Mouse (Mus musculus): ENCODE measurements around the gene Mpz. TPM values are rescaled to one million over a fixed set of nuclear protein-coding genes. Genes with fewer than 3 reads are reported as not detected.

Gene Mpz
- polyA plus RNA-seq, 1 experiment: 0.34 TPM

GRCm38 (mm10) chr1:171162526-171162925 lies 12.0 kb downstream of the Mpz start:
- Histone ChIP-seq H3K4me1 (ENCODE audit: control insufficient read depth, insufficient read depth, low read length) (no peaks in the 10 kb centered on the region), H3K4me3 (replicated peaks; ENCODE audit: insufficient read depth, low read depth, low read length) (no peak overlapping the region), H3K27me3 (ENCODE audit: control insufficient read depth, insufficient read depth, low read length) (no peaks in the 10 kb centered on the region), H3K27ac (ENCODE audit: insufficient read depth, low read length) (no peak overlapping the region)
- TF ChIP-seq POLR2A (IDR thresholded peaks at IDR 0.05; ENCODE audit: borderline replicate concordance, insufficient read depth, low read length) (no peak), CTCF (IDR thresholded peaks at IDR 0.05; ENCODE audit: borderline replicate concordance, insufficient read depth, low read depth, low read length) (no peak)
- DNase-seq: no peak
- WGBS: 89% methylated on average over 3 of the region's 3 CpGs

- no peak overlapping the region for H3K4me3 ChIP-seq (replicated peaks; ENCODE audit: insufficient read depth, low read depth, low read length)
- no peaks in the 10 kb centered on the region for H3K27me3 ChIP-seq (ENCODE audit: control insufficient read depth, insufficient read depth, low read length)
- no peak overlapping the region for H3K27ac ChIP-seq (ENCODE audit: insufficient read depth, low read length)
- TF ChIP-seq CTCF (IDR thresholded peaks at IDR 0.05; ENCODE audit: borderline replicate concordance, insufficient read depth, low read depth, low read length): no peak
- TF ChIP-seq POLR2A (IDR thresholded peaks at IDR 0.05; ENCODE audit: borderline replicate concordance, insufficient read depth, low read length): no peak
- no peaks in the 10 kb centered on the region for H3K4me1 ChIP-seq (ENCODE audit: control insufficient read depth, insufficient read depth, low read length)
- WGBS: 33% methylated on average over 3 of the region's 3 CpGs
- DNase-seq: no peak
Observed at GRCm38 (mm10) chr1:171164258-171164657, 13.7 kb downstream of the Mpz start.

GRCm38 (mm10) chr1:171165629-171166345 lies 15.3 kb downstream of the Mpz start:
- 76% methylated on average over 5 of the region's 5 CpGs for WGBS
- TF ChIP-seq POLR2A (IDR thresholded peaks at IDR 0.05; ENCODE audit: borderline replicate concordance, insufficient read depth, low read length) (no peak), CTCF (IDR thresholded peaks at IDR 0.05; ENCODE audit: borderline replicate concordance, insufficient read depth, low read depth, low read length) (no peak)
- Histone ChIP-seq H3K27ac (ENCODE audit: insufficient read depth, low read length) (no peak overlapping the region), H3K4me1 (ENCODE audit: control insufficient read depth, insufficient read depth, low read length) (no peaks in the 10 kb centered on the region), H3K27me3 (ENCODE audit: control insufficient read depth, insufficient read depth, low read length) (no peaks in the 10 kb centered on the region), H3K4me3 (replicated peaks; ENCODE audit: insufficient read depth, low read depth, low read length) (no peak overlapping the region)
- no peak for DNase-seq

GRCm38 (mm10) chr1:171168906-171169305 lies 18.4 kb downstream of the Mpz start:
- WGBS: 81% methylated on average over 12 of the region's 12 CpGs
- H3K27me3 ChIP-seq (ENCODE audit: control insufficient read depth, insufficient read depth, low read length): no peaks in the 10 kb centered on the region
- DNase-seq: no peak
- no peaks in the 10 kb centered on the region for H3K4me1 ChIP-seq (ENCODE audit: control insufficient read depth, insufficient read depth, low read length)
- TF ChIP-seq CTCF (IDR thresholded peaks at IDR 0.05; ENCODE audit: borderline replicate concordance, insufficient read depth, low read depth, low read length): no peak
- TF ChIP-seq POLR2A (IDR thresholded peaks at IDR 0.05; ENCODE audit: borderline replicate concordance, insufficient read depth, low read length): no peak
- H3K4me3 ChIP-seq (replicated peaks; ENCODE audit: insufficient read depth, low read depth, low read length): no peak overlapping the region
- H3K27ac ChIP-seq (ENCODE audit: insufficient read depth, low read length): no peak overlapping the region

- 66% methylated on average over 3 of the region's 3 CpGs for WGBS
- H3K4me1 ChIP-seq (ENCODE audit: control insufficient read depth, insufficient read depth, low read length): no peaks in the 10 kb centered on the region
- no peaks in the 10 kb centered on the region for H3K27me3 ChIP-seq (ENCODE audit: control insufficient read depth, insufficient read depth, low read length)
- no peak overlapping the region for H3K4me3 ChIP-seq (replicated peaks; ENCODE audit: insufficient read depth, low read depth, low read length)
- no peak overlapping the region for H3K27ac ChIP-seq (ENCODE audit: insufficient read depth, low read length)
- TF ChIP-seq CTCF (IDR thresholded peaks at IDR 0.05; ENCODE audit: borderline replicate concordance, insufficient read depth, low read depth, low read length): no peak
- no peak for TF ChIP-seq POLR2A (IDR thresholded peaks at IDR 0.05; ENCODE audit: borderline replicate concordance, insufficient read depth, low read length)
- DNase-seq: no peak
Observed at GRCm38 (mm10) chr1:171169913-171170312, 19.4 kb downstream of the Mpz start.

GRCm38 (mm10) chr1:171171138-171171537 lies 20.6 kb downstream of the Mpz start:
- H3K4me3 ChIP-seq (replicated peaks; ENCODE audit: insufficient read depth, low read depth, low read length): no peak overlapping the region
- TF ChIP-seq CTCF (IDR thresholded peaks at IDR 0.05; ENCODE audit: borderline replicate concordance, insufficient read depth, low read depth, low read length): no peak
- TF ChIP-seq POLR2A (IDR thresholded peaks at IDR 0.05; ENCODE audit: borderline replicate concordance, insufficient read depth, low read length): no peak
- no peaks in the 10 kb centered on the region for H3K27me3 ChIP-seq (ENCODE audit: control insufficient read depth, insufficient read depth, low read length)
- DNase-seq: no peak
- WGBS: 46% methylated on average over 3 of the region's 3 CpGs
- H3K4me1 ChIP-seq (ENCODE audit: control insufficient read depth, insufficient read depth, low read length): no peaks in the 10 kb centered on the region
- H3K27ac ChIP-seq (ENCODE audit: insufficient read depth, low read length): no peak overlapping the region

GRCm38 (mm10) chr1:171172779-171173178 lies 22.3 kb downstream of the Mpz start:
- no peaks in the 10 kb centered on the region for H3K27me3 ChIP-seq (ENCODE audit: control insufficient read depth, insufficient read depth, low read length)
- no peak overlapping the region for H3K27ac ChIP-seq (ENCODE audit: insufficient read depth, low read length)
- no peaks in the 10 kb centered on the region for H3K4me1 ChIP-seq (ENCODE audit: control insufficient read depth, insufficient read depth, low read length)
- WGBS: 96% methylated on average over 8 of the region's 8 CpGs
- H3K4me3 ChIP-seq (replicated peaks; ENCODE audit: insufficient read depth, low read depth, low read length): no peak overlapping the region
- DNase-seq: no peak
- TF ChIP-seq CTCF (IDR thresholded peaks at IDR 0.05; ENCODE audit: borderline replicate concordance, insufficient read depth, low read depth, low read length) (no peak), POLR2A (IDR thresholded peaks at IDR 0.05; ENCODE audit: borderline replicate concordance, insufficient read depth, low read length) (no peak)

GRCm38 (mm10) chr1:171179487-171180171 lies 29.1 kb downstream of the Mpz start:
- WGBS: 61% methylated on average over 5 of the region's 5 CpGs
- no peaks in the 10 kb centered on the region for H3K27me3 ChIP-seq (ENCODE audit: control insufficient read depth, insufficient read depth, low read length)
- H3K4me1 ChIP-seq (ENCODE audit: control insufficient read depth, insufficient read depth, low read length): no peaks in the 10 kb centered on the region
- no peak overlapping the region for H3K4me3 ChIP-seq (replicated peaks; ENCODE audit: insufficient read depth, low read depth, low read length)
- H3K27ac ChIP-seq (ENCODE audit: insufficient read depth, low read length): no peak overlapping the region
- DNase-seq: no peak
- TF ChIP-seq POLR2A (IDR thresholded peaks at IDR 0.05; ENCODE audit: borderline replicate concordance, insufficient read depth, low read length): no peak
- TF ChIP-seq CTCF (IDR thresholded peaks at IDR 0.05; ENCODE audit: borderline replicate concordance, insufficient read depth, low read depth, low read length): no peak

Measured in cerebellum, adult 2 months (tissue).